Mouse (Mus musculus) naive thymus-derived CD4-positive, alpha-beta T cell, adult 2 months (primary cell): ENCODE results near the gene Alcam.

Experiments
- DNase-seq: peaks from one replicate; pipeline ENCODE4 v3.0.0-alpha.2; 2011; ENCODE audit warnings: low read depth

Alcam gene

GRCm38 (mm10) chr16:52443055-52443454 lies 10.8 kb downstream of the Alcam start:
- DNase-seq: no peak

- DNase-seq: no peak
These were observed 14.3 kb downstream of the Alcam start for GRCm38 (mm10) chr16:52439600-52439999.

GRCm38 (mm10) chr16:52439007-52439406 lies 14.9 kb downstream of the Alcam start:
- DNase-seq: no peak

- no peak for DNase-seq
These were observed 15.5 kb downstream of the Alcam start for GRCm38 (mm10) chr16:52438216-52438904.

- DNase-seq: no peak
These were observed 20.7 kb downstream of the Alcam start for GRCm38 (mm10) chr16:52433189-52433588.

- no peak for DNase-seq
These were observed 21.8 kb downstream of the Alcam start for GRCm38 (mm10) chr16:52432072-52432471.

- no peak for DNase-seq
These were observed 22.3 kb downstream of the Alcam start for GRCm38 (mm10) chr16:52431590-52431989.

GRCm38 (mm10) chr16:52430073-52430472 lies 23.8 kb downstream of the Alcam start:
- no peak for DNase-seq

GRCm38 (mm10) chr16:52429661-52430060 lies 24.2 kb downstream of the Alcam start:
- no peak for DNase-seq

GRCm38 (mm10) chr16:52428505-52428904 lies 25.4 kb downstream of the Alcam start:
- DNase-seq: no peak

DNA sequence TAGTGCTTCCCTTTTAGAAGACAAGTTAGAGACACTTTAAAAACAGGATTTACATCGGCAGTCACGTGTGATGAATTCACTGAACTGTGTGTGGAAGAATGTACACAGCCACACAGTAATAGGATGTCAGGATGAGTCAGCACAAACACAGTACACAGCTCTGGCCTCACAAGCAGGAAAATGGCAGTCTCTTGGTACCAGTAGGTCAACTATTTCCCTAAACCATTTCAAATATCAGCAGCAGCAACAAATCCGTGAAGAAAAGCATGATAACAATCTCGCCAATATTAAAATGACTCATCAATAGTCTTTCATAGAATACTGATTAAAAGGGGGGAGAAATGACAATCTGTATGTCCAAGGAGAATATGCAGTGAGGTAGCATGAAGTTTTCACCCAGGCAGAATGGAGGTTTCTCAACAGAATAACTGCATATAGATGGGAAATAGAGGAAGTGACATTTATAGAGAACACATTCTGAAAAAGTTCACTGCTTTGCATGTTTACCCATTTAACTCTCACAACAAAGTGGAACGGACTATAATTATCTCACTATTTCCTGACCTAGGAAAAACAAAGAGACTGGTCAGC lies 35.2 kb downstream of the Alcam start:
- DNase-seq: no peak

GRCm38 (mm10) chr16:52417982-52418381 lies 35.9 kb downstream of the Alcam start:
- no peak for DNase-seq

GRCm38 (mm10) chr16:52417146-52417545 lies 36.7 kb downstream of the Alcam start:
- DNase-seq: no peak

DNA sequence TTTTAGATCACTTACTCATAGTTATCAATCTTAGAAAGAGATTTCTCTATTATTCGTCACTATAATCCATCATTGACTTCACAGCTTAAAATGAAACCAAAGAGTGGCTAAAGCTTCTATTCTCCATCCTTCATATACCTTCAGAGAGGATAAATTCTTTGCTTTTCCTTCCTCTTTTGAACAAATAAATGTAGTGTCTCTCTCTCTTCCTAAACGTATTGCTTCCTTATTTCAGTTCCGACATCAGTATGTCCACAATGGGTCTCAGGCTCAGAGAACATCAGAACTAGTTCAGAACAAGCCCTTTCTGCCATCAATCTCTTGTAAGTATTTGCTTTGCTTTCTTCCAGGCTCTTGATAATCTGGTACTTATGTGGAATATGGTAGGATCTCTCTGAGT lies 40.2 kb downstream of the Alcam start:
- DNase-seq: no peak

- DNase-seq: no peak
These were observed 47.8 kb downstream of the Alcam start for GRCm38 (mm10) chr16:52406072-52406471.

DNA sequence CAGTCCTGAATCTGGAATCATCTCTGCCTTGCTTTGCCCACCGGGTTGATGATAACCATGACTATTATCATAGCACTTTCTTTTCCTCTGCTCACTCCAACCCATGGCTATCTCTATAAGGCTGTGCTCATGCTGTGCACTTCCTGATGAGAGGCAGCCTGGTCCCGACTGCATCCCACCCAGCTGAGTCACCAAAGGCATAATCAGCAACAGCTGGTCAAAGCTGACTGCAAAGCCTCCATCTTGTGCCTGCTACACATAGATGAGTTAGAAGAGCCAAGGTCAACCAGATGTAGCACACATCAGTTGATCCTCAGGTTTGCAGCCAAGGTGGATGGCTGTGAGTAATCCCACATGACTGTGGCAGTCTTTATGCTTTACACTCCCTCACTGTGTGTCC lies 48.6 kb downstream of the Alcam start:
- no peak for DNase-seq

- no peak for DNase-seq
These were observed 54.8 kb downstream of the Alcam start for GRCm38 (mm10) chr16:52399112-52399511.

DNA sequence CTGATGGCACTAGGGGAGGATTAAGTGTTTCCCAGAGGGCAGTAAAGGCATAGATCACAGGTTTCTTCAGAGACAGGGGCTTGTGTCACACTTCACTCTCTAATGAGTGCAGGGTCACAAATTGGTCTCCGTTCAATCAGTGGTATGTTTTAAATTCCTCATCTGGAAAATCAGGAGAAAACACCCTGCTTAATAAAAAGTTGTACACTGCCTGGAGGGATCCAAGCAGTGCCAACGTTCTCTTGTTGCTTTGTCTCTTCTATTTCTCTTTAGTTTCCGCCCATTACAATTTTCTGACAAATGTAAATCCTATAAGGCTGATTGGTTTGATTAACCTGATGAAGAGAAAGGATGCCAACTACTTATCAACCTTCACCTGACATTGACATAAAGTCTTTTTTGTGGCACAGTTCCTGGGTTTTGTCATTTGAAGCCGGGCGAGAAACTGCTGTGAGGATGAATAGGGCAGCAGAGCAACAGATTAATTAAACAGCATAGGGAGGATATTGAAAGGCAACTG lies 67.0 kb downstream of the Alcam start:
- no peak for DNase-seq

- DNase-seq: no peak
These were observed 70.3 kb downstream of the Alcam start for GRCm38 (mm10) chr16:52383456-52384185.

- DNase-seq: no peak
These were observed 74.9 kb downstream of the Alcam start for GRCm38 (mm10) chr16:52378811-52379597.

DNA sequence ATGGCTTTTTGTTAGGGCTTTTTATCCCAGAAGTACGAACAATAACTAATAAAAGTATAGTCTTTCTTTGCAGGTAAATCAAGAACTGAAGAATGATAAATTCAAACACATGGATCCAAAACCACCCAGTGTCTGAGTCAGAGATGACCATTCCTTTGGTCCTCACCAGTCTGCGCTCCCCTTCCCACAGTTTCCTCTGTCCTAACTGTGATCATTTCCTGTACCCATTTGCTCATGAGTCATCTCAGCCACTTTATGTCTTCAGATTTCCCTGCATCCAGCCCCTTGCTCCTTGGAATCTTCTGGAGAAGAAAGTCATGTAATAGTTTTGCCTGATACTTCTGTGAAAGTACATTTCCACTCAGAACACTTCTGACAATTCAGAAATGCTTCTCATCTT lies 77.0 kb downstream of the Alcam start:
- no peak for DNase-seq

- no peak for DNase-seq
These were observed 81.9 kb downstream of the Alcam start for GRCm38 (mm10) chr16:52371956-52372355.
